Mouse (Mus musculus): ENCODE measurements around the gene Acpp.

The Acpp gene

DNA sequence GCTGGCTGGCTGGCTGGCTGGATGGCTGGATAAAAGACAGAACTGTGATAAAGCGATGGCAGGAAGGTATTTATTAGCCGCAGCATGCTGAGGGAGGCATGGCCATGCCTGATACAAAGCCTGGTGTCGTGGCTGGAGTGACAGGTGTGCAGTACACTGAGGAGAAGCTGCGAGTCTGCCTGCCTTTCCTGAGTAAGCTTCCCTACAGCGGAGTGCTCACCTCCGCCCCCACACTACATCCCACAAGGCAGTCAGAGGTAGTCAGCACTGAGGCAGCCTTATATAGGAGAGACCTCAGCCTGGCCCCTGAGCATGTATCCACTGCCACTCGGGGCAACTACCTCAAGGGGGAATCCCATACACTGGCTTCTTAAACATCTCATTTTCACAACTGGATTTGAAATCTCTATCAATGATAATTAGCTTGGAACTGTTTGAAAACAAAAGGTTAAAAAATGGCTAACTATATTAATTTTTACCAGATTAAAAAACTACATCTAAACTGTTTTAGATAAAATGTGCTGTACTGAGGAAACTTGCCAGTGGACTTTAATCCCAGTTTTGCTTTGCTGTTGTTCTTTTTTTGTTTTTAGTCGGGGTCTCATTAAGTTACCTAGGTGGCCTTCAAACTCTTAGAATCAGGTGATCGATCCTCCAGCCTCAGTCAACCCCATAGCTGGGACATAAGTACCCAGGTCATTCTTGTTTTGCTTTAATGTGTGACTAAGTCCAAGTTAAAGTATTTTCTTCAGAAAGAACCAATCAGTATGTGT lies 83.0 kb downstream of the Acpp start:
- DNase-seq (ENCODE audit: low spot score in 2 of 2) = no peak

DNA sequence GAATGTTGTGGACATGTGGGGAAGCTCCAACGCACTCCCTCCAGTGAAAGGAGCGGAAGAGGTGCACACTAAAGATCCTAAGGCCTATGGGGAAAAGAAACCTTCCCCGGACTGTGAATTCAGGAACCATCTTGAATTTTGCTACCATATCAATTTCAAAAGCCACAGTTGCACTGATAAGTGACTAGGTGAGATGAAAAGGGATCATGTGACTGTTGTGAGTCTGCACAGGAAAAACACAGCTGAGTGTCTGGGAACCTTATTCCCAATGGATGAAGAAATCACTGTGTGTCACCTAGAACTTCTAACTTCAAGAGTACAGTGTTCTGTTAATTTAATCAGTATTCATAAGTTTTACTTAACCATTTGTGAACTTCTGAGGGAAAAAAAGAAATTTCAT lies 84.9 kb downstream of the Acpp start:
- no peak for DNase-seq (ENCODE audit: low spot score in 2 of 2)

DNA sequence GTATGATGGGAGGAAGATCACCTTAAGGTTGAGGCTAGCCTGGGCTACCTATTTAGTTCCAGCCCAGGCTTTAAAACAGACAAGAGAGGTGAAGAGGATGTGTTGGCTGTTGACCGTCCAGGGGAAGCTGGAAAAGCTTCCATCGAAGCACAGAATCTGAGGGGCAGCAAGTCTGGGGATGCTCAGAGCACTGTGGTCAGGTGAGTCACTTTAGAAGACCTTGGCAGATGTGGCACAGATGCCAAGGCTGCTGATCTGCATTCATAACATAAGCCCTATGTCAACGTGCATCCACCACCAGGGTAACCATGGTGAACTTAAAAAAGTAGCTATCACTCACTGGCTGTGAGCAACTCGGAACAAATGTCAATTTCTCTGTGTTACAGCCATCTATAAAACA lies 85.9 kb downstream of the Acpp start:
- DNase-seq (ENCODE audit: low spot score in 2 of 2) = no peak

DNA sequence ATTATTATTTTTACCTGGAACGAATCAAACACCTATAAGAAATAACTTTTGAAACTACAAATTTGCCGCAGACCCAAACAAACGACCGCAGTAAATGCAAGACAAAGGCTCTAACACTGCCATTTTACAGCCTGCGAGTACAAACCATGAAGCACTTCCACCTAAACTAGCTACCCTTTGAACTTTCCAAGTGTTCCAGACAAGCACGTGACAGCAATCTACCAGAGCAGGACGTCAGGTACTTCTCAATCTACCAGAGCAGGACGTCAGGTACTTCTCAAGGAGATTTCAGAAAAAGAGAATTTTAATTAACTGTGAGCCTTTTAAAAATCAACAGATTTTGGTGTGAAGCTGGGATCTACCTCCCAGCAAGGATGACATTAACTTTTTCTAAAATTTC lies 86.4 kb downstream of the Acpp start:
- no peak for DNase-seq (ENCODE audit: low spot score in 2 of 2)

DNA sequence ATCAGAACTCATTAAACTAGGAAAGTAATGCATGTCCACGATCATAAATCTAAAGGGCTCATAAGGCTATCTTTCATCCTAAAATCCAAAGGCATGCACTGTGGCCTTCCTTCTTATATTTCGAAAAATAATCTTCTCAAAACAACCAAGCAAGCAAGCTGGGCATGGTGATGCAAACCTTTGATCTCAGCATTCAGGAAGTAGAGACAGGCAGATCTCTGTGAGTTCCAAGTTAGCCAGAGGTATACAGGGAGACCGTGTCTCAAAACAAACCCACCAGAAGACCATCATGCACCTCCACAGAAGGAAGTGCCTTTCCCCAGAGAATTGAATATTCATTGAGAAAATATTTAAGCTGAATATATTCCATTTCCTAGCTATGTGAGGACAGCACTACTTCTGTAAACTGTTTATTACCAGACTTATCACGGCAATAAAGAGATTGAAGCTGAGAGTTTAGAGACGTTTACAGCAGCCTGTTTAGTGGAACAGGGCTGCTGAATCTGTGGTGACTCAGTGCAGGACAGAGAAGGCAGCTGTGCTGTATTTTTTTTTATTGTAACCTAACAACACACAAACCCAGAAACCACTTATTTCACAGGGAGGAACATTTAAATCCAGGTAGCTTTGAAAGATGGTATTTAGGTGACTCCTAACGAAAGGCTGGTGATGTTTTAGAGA lies 90.1 kb downstream of the Acpp start:
- DNase-seq (ENCODE audit: low spot score in 2 of 2) = no peak

DNA sequence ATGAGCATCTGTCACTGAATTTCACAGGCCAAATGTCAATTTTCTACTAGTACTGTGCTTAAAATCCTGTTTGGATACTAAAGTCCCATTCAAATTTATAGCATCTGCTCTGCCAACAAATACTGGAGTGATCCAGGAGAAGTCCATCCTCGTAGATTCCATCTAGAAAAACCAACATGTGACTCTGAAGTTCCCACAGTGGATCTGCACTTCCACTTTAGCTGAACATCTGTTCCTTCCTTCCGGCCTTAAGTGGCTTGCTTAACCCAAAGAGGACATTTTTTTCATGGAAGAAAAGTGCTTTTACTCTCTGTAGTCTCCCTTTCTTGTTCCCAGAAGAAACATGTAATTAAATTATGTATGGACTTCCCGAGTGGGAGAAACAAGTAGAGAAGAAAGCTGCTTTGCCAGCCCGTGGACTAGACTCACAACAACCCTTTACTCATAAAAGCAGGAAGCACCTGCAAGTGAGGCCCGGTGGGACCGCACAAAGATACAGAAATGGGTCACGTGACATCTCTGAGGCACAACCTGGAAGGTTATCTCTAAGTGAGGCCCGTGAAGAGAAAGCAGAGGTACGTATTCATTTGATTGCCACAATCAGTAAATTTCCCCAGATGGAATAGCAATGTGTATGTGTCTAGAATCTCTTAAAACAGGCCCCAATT lies 93.6 kb downstream of the Acpp start:
- no peak for DNase-seq (ENCODE audit: low spot score in 2 of 2)

DNA sequence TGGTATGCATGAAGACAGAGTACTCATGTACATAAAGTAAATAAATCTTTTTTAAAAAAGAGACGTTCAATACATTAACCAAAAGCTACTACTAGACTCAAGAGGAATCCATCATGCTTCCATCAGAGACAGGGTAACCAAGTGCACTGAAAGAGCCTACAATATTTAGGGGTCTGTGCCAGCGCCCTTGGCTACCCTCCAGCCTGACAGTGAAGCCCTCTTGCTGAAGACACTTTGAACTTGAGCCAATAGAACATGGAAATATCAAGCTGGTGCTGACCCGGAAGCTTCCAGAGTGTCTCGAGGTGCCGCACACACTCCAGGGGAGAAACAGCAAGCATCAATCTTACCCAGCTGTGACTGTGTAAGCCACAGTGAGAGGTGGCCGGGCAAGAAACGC lies 97.4 kb downstream of the Acpp start:
- no peak for DNase-seq (ENCODE audit: low spot score in 2 of 2)

DNA sequence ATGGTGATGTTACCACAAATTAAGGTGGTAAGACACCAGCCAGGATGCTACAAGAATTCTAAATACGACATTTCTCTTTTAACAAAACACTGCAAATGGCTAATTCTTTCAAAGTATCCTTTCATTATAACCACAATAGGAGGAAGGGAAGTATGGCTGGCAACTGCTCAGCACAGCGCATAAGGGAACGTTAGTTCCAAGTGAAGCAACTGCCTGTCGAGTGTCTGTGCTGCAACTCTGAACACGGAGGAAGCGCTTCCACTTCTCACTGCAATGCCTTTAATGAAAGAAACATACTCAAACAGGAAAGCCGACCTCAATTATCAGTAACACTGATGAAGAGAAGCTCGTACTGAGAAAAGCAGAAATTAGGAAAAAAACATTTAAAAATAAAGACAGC lies 98.5 kb downstream of the Acpp start:
- DNase-seq (ENCODE audit: low spot score in 2 of 2) = no peak
